Mouse (Mus musculus): ENCODE data around the gene Tmem108. TPM values are rescaled to one million over a fixed set of nuclear protein-coding genes. Genes with fewer than 3 reads are reported as not detected.
A peak's percentile ranks its signal among the peaks of the same experiment; 100 is the strongest.

The Tmem108 gene
- total and polyA plus RNA-seq, 2 experiments from 2014 or later: 23.5 to 25.1 TPM

DNA sequence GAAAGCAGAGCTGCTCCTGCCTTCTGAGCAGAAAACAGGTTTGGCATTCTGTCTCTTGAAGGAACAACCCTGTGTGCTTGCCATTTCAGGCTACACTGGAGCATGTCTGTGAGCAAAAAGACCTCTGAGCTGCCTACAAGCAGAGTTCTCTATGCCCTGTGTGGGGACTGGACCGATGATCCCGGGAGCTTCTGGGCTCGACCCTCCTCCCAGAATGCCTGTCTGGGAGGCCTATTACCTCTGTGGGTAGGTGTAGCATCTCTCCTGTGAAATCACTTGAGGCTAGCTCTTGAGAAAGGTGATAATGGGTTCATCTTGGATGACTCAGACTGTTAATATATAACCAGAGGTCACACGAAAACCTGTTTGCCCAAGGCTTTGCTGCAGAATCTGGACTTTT, 19.0 kb upstream of the Tmem108 start:
- Histone ChIP-seq H3K4me1 (ENCODE audit: control insufficient read depth, insufficient read depth) (no peaks in the 10 kb centered on the region), H3K9me3 (replicated peaks; ENCODE audit: control insufficient read depth, low read length) (no peaks in the 10 kb centered on the region), H3K9ac (replicated peaks; ENCODE audit: low read depth, low read length) (no peak overlapping the region), H3K27ac (ENCODE audit: low read depth) (no peak overlapping the region), H3K4me3 (ENCODE audit: low read depth, low read length) (no peak overlapping the region), H3K4me2 (ENCODE audit: low read depth, low read length) (no peak overlapping the region), H3K36me3 (replicated peaks; ENCODE audit: control insufficient read depth, insufficient read depth, low read length) (no peaks in the 10 kb centered on the region), H3K27me3 (ENCODE audit: control insufficient read depth, insufficient read depth, low read length) (no peaks in the 10 kb centered on the region)
- ATAC-seq (ENCODE audit: insufficient read depth, low read depth) (no peak), DNase-seq (ENCODE audit: low spot score) (no peak)
- WGBS: 85% methylated on average over 4 of the region's 4 CpGs
- no peak for TF ChIP-seq CTCF (IDR thresholded peaks at IDR 0.05; ENCODE audit: low read depth)
- no peak for TF ChIP-seq EP300 (IDR thresholded peaks at IDR 0.05; ENCODE audit: low read depth)

DNA sequence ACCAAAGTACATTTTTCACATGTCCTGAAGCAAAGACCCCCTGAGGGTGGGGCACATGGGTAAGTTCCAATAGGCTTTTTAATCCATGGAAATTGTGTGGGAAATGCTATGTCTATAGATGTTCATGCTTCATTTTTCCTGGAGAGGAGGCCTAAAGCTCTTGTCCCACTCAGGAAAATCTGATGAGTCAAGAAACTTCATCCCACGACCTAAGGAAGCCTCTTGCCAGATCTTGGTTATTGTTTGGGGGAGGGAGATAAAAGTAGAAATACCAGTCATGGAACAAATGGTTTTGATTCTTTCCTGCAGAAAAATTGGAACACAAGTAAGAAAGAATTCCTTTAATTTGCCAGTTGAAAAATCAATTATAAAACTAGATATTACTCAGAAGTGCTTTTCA, 16.5 kb upstream of the Tmem108 start:
- no peak for TF ChIP-seq CTCF (IDR thresholded peaks at IDR 0.05; ENCODE audit: low read depth)
- TF ChIP-seq EP300 (IDR thresholded peaks at IDR 0.05; ENCODE audit: low read depth): no peak
- ATAC-seq (ENCODE audit: insufficient read depth, low read depth): no peak
- Histone ChIP-seq H3K27me3 (ENCODE audit: control insufficient read depth, insufficient read depth, low read length) (no peaks in the 10 kb centered on the region), H3K36me3 (replicated peaks; ENCODE audit: control insufficient read depth, insufficient read depth, low read length) (no peaks in the 10 kb centered on the region), H3K9ac (replicated peaks; ENCODE audit: low read depth, low read length) (no peak overlapping the region), H3K4me3 (ENCODE audit: low read depth, low read length) (no peak overlapping the region), H3K27ac (ENCODE audit: low read depth) (no peak overlapping the region), H3K4me1 (ENCODE audit: control insufficient read depth, insufficient read depth) (no peaks in the 10 kb centered on the region), H3K4me2 (ENCODE audit: low read depth, low read length) (no peak overlapping the region), H3K9me3 (replicated peaks; ENCODE audit: control insufficient read depth, low read length) (no peaks in the 10 kb centered on the region)
- 24% methylated on average over 1 of the region's 1 CpGs for WGBS
- DNase-seq (ENCODE audit: low spot score): no peak

DNA sequence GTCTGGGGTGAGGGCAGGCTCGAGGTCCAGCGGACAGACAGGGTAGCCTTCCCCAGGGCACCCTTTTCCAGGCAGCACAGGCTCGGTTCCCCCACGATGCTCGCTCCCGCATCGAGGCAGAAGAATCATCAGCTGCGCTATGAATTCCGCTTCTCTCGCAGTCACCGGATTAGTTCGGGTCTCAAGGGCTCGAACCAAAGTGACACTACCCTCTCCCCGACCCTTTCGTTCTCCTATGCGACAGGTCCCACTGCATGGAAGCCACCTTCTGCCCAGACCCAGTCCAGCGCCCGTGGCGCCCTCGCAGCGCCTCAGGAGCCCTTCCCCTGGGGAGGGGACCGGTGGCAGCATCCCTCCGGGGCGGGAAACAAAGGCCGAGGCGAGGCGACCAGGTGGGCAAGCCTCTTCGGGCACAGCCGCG, 476 bp downstream of the Tmem108 start:
- WGBS: under 1% methylated on average over 30 of the region's 30 CpGs
- Histone ChIP-seq H3K27ac (ENCODE audit: low read depth) (no peak overlapping the region), H3K9ac (replicated peaks; ENCODE audit: low read depth, low read length) (peak overlapping the region; percentile 52), H3K4me3 (ENCODE audit: low read depth, low read length) (peak overlapping the region; percentile 57), H3K4me1 (ENCODE audit: control insufficient read depth, insufficient read depth) (no peaks in the 10 kb centered on the region), H3K9me3 (replicated peaks; ENCODE audit: control insufficient read depth, low read length) (no peaks in the 10 kb centered on the region), H3K36me3 (replicated peaks; ENCODE audit: control insufficient read depth, insufficient read depth, low read length) (no peaks in the 10 kb centered on the region), H3K4me2 (ENCODE audit: low read depth, low read length) (peak overlapping the region; percentile 80), H3K27me3 (ENCODE audit: control insufficient read depth, insufficient read depth, low read length) (no peaks in the 10 kb centered on the region)
- no peak for TF ChIP-seq EP300 (IDR thresholded peaks at IDR 0.05; ENCODE audit: low read depth)
- no peak for TF ChIP-seq CTCF (IDR thresholded peaks at IDR 0.05; ENCODE audit: low read depth)
- ATAC-seq (ENCODE audit: insufficient read depth, low read depth): peak; percentile 15
- no peak for DNase-seq (ENCODE audit: low spot score)

GRCm38 (mm10) chr9:103760356-103760755, 1.3 kb downstream of the Tmem108 start:
- H3K4me1 ChIP-seq (ENCODE audit: control insufficient read depth, insufficient read depth): no peaks in the 10 kb centered on the region
- H3K9me3 ChIP-seq (replicated peaks; ENCODE audit: control insufficient read depth, low read length): no peaks in the 10 kb centered on the region
- TF ChIP-seq CTCF (IDR thresholded peaks at IDR 0.05; ENCODE audit: low read depth) (no peak), EP300 (IDR thresholded peaks at IDR 0.05; ENCODE audit: low read depth) (no peak)
- no peak overlapping the region for H3K9ac ChIP-seq (replicated peaks; ENCODE audit: low read depth, low read length)
- 43% methylated on average over 8 of the region's 8 CpGs for WGBS
- H3K4me2 ChIP-seq (ENCODE audit: low read depth, low read length): peak overlapping the region; percentile 80
- no peak for ATAC-seq (ENCODE audit: insufficient read depth, low read depth)
- H3K27me3 ChIP-seq (ENCODE audit: control insufficient read depth, insufficient read depth, low read length): no peaks in the 10 kb centered on the region
- H3K36me3 ChIP-seq (replicated peaks; ENCODE audit: control insufficient read depth, insufficient read depth, low read length): no peaks in the 10 kb centered on the region
- peak overlapping the region; percentile 57 for H3K4me3 ChIP-seq (ENCODE audit: low read depth, low read length)
- no peak for DNase-seq (ENCODE audit: low spot score)
- no peak overlapping the region for H3K27ac ChIP-seq (ENCODE audit: low read depth)

- Histone ChIP-seq H3K4me3 (ENCODE audit: low read depth, low read length) (no peak overlapping the region), H3K4me1 (ENCODE audit: control insufficient read depth, insufficient read depth) (no peaks in the 10 kb centered on the region), H3K27ac (ENCODE audit: low read depth) (no peak overlapping the region), H3K9ac (replicated peaks; ENCODE audit: low read depth, low read length) (no peak overlapping the region), H3K4me2 (ENCODE audit: low read depth, low read length) (peak overlapping the region; percentile 39), H3K9me3 (replicated peaks; ENCODE audit: control insufficient read depth, low read length) (no peaks in the 10 kb centered on the region), H3K36me3 (replicated peaks; ENCODE audit: control insufficient read depth, insufficient read depth, low read length) (no peaks in the 10 kb centered on the region), H3K27me3 (ENCODE audit: control insufficient read depth, insufficient read depth, low read length) (no peaks in the 10 kb centered on the region)
- TF ChIP-seq CTCF (IDR thresholded peaks at IDR 0.05; ENCODE audit: low read depth): no peak
- no peak for TF ChIP-seq EP300 (IDR thresholded peaks at IDR 0.05; ENCODE audit: low read depth)
- DNase-seq (ENCODE audit: low spot score) (no peak), ATAC-seq (ENCODE audit: insufficient read depth, low read depth) (no peak)
- WGBS: 33% methylated on average over 9 of the region's 9 CpGs
Measured at GRCm38 (mm10) chr9:103759829-103760228, 1.8 kb downstream of the Tmem108 start.

DNA sequence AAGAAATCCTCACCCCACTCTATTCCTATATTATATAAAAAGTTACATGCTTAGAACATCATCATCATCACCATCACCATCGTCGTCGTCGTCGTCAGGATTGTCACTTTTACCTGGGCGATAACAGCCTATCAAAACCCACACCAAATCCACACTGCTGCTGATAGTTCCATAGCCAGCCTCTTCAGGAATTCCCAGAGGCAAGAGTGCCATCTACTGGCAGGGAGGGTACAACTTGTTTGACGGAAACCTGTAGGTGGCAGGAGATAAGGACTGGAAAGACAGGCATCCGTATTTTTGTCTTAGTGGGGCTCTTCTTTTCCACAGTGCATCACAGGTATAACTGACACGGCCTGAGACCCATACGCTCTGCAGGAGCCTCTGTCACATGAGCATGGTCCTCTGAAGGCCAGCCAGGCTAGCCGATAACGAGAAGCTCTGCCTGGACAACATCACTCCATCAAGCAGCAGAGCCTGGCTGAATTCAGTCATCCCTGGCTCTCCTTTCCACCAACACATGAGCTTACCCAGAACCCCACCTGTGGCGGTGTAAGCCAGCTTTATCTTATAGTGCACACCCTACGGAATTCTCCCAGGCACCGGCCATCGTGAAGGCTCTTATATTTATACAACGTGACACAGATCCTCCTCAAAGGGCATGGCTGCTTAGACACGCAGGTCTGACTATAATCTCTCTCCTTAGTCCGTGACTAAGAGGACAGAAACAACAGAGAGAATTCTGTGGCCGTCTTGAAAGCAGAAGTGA, 2.5 kb downstream of the Tmem108 start:
- H3K4me2 ChIP-seq (ENCODE audit: low read depth, low read length): peak overlapping the region; percentile 39

More for the DNA sequence above, 2.5 kb downstream of the Tmem108 start:
- no peaks in the 10 kb centered on the region for H3K27me3 ChIP-seq (ENCODE audit: control insufficient read depth, insufficient read depth, low read length)
- no peaks in the 10 kb centered on the region for H3K4me1 ChIP-seq (ENCODE audit: control insufficient read depth, insufficient read depth)
- H3K27ac ChIP-seq (ENCODE audit: low read depth): no peak overlapping the region
- DNase-seq (ENCODE audit: low spot score) (peak; percentile 85), ATAC-seq (ENCODE audit: insufficient read depth, low read depth) (no peak)
- TF ChIP-seq EP300 (IDR thresholded peaks at IDR 0.05; ENCODE audit: low read depth): no peak
- TF ChIP-seq CTCF (IDR thresholded peaks at IDR 0.05; ENCODE audit: low read depth): peak; percentile 97
- H3K4me3 ChIP-seq (ENCODE audit: low read depth, low read length): peak overlapping the region; percentile 0; the same call in 1 of the 2 replicates
- no peaks in the 10 kb centered on the region for H3K36me3 ChIP-seq (replicated peaks; ENCODE audit: control insufficient read depth, insufficient read depth, low read length)
- no peak overlapping the region for H3K9ac ChIP-seq (replicated peaks; ENCODE audit: low read depth, low read length)
- 6% methylated on average over 20 of the region's 20 CpGs for WGBS
- H3K9me3 ChIP-seq (replicated peaks; ENCODE audit: control insufficient read depth, low read length): no peaks in the 10 kb centered on the region

All from heart, postnatal 0 days (tissue).